Mouse (Mus musculus) ES-CJ7 (cell line): ENCODE data around the gene Plcz1.

Source experiments
- DNase-seq: peaks from one replicate; pipeline ENCODE4 v3.0.0; 2011; ENCODE audit warnings: low read depth, low spot score

Gene Plcz1

DNA sequence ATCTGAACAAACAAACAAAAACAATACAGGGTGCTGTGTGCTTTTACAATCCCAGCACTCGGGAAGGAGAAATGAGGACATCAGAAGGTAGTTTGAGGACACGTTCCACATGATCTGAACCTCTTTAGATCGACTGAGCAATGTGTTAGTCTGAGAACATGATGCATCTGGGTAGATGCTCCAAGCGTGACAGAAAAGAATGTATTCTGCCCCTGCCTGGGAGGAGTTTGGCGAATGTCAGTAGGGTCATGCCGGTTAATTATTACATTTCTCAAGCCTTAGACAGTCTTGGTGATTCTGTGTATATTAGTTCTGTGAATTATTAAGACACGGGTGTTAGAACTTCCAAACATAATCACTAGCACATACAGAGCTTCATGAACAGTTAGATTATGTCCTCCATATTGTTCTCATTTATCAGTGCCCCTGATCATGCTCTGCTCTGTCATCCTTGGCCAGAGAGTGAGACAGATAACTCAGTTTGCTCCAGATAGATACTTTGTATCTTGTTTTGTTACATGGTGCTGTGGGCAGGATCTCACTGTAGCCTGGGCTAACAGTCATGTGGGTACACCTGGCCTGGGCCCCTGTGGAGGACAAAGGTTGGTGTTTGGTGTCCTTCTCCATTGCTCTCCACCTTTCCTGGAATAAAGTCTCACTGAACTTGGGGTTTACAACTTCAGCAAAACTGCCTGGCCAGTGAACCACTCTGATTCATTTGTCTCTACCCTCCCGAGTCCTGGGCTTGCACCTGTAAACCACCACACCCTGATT, 94.0 kb downstream of the Plcz1 start:
- DNase-seq = no peak
